ENCODE assay signal across 5 mouse cellular contexts in genomic region chr5:117344496-117344895, GRCm38 (mm10). TPM values are rescaled to one million over a fixed set of nuclear protein-coding genes. Genes with fewer than 3 reads are reported as not detected.
DNase-seq lines count a peak whose midpoint lies in the region; ATAC-seq and TF ChIP-seq lines count a peak whose summit lies in the region.
"Not testable (repeated sequence)": the region's sequence is repeated elsewhere in the genome, so short reads cannot be mapped to it uniquely, and the experiment has no call there.

No protein-coding gene starts in this region.

- WGBS in forebrain, postnatal 0 days: 86% methylated on average over 5 of the region's 5 CpGs
- WGBS in heart, adult 2 months: 82% methylated on average over 5 of the region's 5 CpGs

- not testable (repeated sequence) for H3K79me2 ChIP-seq in heart, adult 2 months (replicated peaks; ENCODE audit: control insufficient read depth, insufficient read depth, low read length)

- peak; percentile 4; the same call in 1 of the 2 replicates for TF ChIP-seq CTCF in forebrain, postnatal 0 days (IDR thresholded peaks at IDR 0.05; ENCODE audit: low read depth)
- TF ChIP-seq CTCF in heart, adult 2 months (IDR thresholded peaks at IDR 0.05): 0 out of 2 replicates have a peak, but pooled peaks have one; percentile 11
- TF ChIP-seq CTCF in left cerebral cortex, adult 2 months (IDR thresholded peaks at IDR 0.05): peak; percentile 8

- not testable (repeated sequence) for H3K4me3 ChIP-seq in forebrain, postnatal 0 days (ENCODE audit: low read depth, low read length); heart, adult 2 months; left cerebral cortex, adult 2 months

- ATAC-seq in forebrain, postnatal 0 days: not testable (repeated sequence)

- not testable (repeated sequence) for H3K36me3 ChIP-seq in forebrain, postnatal 0 days (ENCODE audit: insufficient read depth); heart, adult 2 months (ENCODE audit: control insufficient read depth, insufficient read depth, low read length)

- not testable (repeated sequence) for H3K9me3 ChIP-seq in forebrain, postnatal 0 days (ENCODE audit: low read length)

- H3K9ac ChIP-seq in forebrain, postnatal 0 days; heart, adult 2 months (ENCODE audit: low read depth, low read length): not testable (repeated sequence)

- not testable (repeated sequence) for H3K27ac ChIP-seq in forebrain, postnatal 0 days (ENCODE audit: low read depth, low read length); heart, adult 2 months; left cerebral cortex, adult 2 months

- intact Hi-C loops in heart, adult 2 months (cut with DNase I); left cerebral cortex, adult 2 months (cut with DNase I): not testable (repeated sequence)

- not testable (repeated sequence) for H3K4me2 ChIP-seq in forebrain, postnatal 0 days (ENCODE audit: low read depth)

- TF ChIP-seq POLR2A in heart, adult 2 months (IDR thresholded peaks at IDR 0.05; ENCODE audit: insufficient read depth, low read depth, low read length): not testable (repeated sequence)

- peak; percentile 46 for DNase-seq in 3T3-L1 (ENCODE audit: low read depth, low spot score)
- peak; percentile 51 for DNase-seq in NIH3T3 (ENCODE audit: low read depth)
- not testable (repeated sequence) for DNase-seq in forebrain, postnatal 0 days; heart, adult 2 months; left cerebral cortex, adult 2 months (ENCODE audit: extremely low spot score in 1 of 2, low spot score in 2 of 2)

- TF ChIP-seq EP300 in heart, adult 2 months (IDR thresholded peaks at IDR 0.05; ENCODE audit: insufficient read depth, low read depth, low read length): not testable (repeated sequence)

- H3K27me3 ChIP-seq in forebrain, postnatal 0 days (ENCODE audit: insufficient read depth, low read length); heart, adult 2 months (ENCODE audit: control insufficient read depth, insufficient read depth, low read length): not testable (repeated sequence)

- not testable (repeated sequence) for H3K4me1 ChIP-seq in forebrain, postnatal 0 days (ENCODE audit: insufficient read depth); heart, adult 2 months (ENCODE audit: control insufficient read depth, insufficient read depth, low read length)

RNA-seq across cellular contexts. Expression of gene Wsb2, which starts 12.6 kb away (rescaled TPM):
- 296 and 318 TPM in 2 replicates for total RNA-seq in forebrain, postnatal 0 days (2014; rRNA removed)
- polyA plus RNA-seq in forebrain, postnatal 0 days (2015; fragmentation: Nextera tagmentation; extraction: Ambion mirVana): 292 and 327 TPM in 2 replicates
- 100 to 1,000 TPM in 1 of 2 experiments, 10 to 100 TPM in 1; 91.4 to 101 TPM for total RNA-seq in heart, adult 2 months (2021)
- 130 and 197 TPM in 2 replicates for polyA plus RNA-seq in heart, adult 2 months (2012; rRNA removed)
- 100 to 1,000 TPM; 302 TPM for total RNA-seq in left cerebral cortex, adult 2 months (2021)

RNA-seq across cellular contexts. Expression of gene Vsig10, which starts 25.6 kb away (rescaled TPM):
- 1.0 and 1.4 TPM in 2 replicates for total RNA-seq in forebrain, postnatal 0 days (2014; rRNA removed)
- 0.77 and 1.4 TPM in 2 replicates for polyA plus RNA-seq in forebrain, postnatal 0 days (2015; fragmentation: Nextera tagmentation; extraction: Ambion mirVana)
- 1 to 10 TPM; 7.0 to 8.9 TPM for total RNA-seq in heart, adult 2 months (2021)
- polyA plus RNA-seq in heart, adult 2 months (2012; rRNA removed): 7.4 and 8.8 TPM in 2 replicates
- total RNA-seq in left cerebral cortex, adult 2 months (2021): 1 to 10 TPM; 1.7 to 2.1 TPM

RNA-seq across cellular contexts. Expression of gene Rfc5, which starts 44.4 kb away (rescaled TPM):
- total RNA-seq in forebrain, postnatal 0 days (2014; rRNA removed): 21.3 and 29.0 TPM in 2 replicates
- polyA plus RNA-seq in forebrain, postnatal 0 days (2015; fragmentation: Nextera tagmentation; extraction: Ambion mirVana): 28.7 and 30.2 TPM in 2 replicates
- 1 to 10 TPM; 1.7 to 4.3 TPM for total RNA-seq in heart, adult 2 months (2021)
- 3.7 and 5.8 TPM in 2 replicates for polyA plus RNA-seq in heart, adult 2 months (2012; rRNA removed)
- total RNA-seq in left cerebral cortex, adult 2 months (2021): 10 to 100 TPM; 16.1 to 16.7 TPM

RNA-seq across cellular contexts. Expression of gene Pebp1, which starts 57.1 kb away (rescaled TPM):
- total RNA-seq in forebrain, postnatal 0 days (2014; rRNA removed): 1,357 and 1,641 TPM in 2 replicates
- polyA plus RNA-seq in forebrain, postnatal 0 days (2015; fragmentation: Nextera tagmentation; extraction: Ambion mirVana): 1,186 and 1,234 TPM in 2 replicates
- total RNA-seq in heart, adult 2 months (2021): 100 to 1,000 TPM; 412 to 465 TPM
- polyA plus RNA-seq in heart, adult 2 months (2012; rRNA removed): 402 and 552 TPM in 2 replicates
- 100 to 1,000 TPM; 647 to 672 TPM for total RNA-seq in left cerebral cortex, adult 2 months (2021)
